Mouse (Mus musculus) E14TG2a.4 (cell line): ENCODE measurements around the gene Dlx5.
A peak's percentile ranks its signal among the peaks of the same experiment; 100 is the strongest.

Source experiments
- H3K27me3 ChIP-seq: 2 replicates; pipeline ENCODE4 v1.6.1; 2014; ENCODE audit warnings: low read length, control low read depth; ENCODE audit not compliant: insufficient read depth
- H3K36me3 ChIP-seq: 2 replicates; pipeline ENCODE4 v1.6.1; 2014; ENCODE audit warnings: low read length, control low read depth; ENCODE audit not compliant: insufficient read depth
- H3K4me1 ChIP-seq: replicated peaks from 2 replicates; pipeline ENCODE4 v1.6.1; 2014; ENCODE audit warnings: low read depth, low read length, control low read depth
- H3K4me3 ChIP-seq: replicated peaks from 2 replicates; pipeline ENCODE4 v1.5.1; 2014; ENCODE audit warnings: mild to moderate bottlenecking, low read length
- H3K9me3 ChIP-seq: 2 replicates; pipeline ENCODE4 v1.6.1; 2014; ENCODE audit warnings: low read length, control low read depth
- CTCF ChIP-seq: conservative IDR thresholded peaks from 2 replicates; pipeline ENCODE4 v1.5.1; 2014; ENCODE audit warnings: low read length
- NANOG ChIP-seq: IDR thresholded peaks from 2 replicates; pipeline ENCODE4 v1.6.1; 2014; ENCODE audit warnings: borderline replicate concordance, low read length, mixed read lengths
- POU5F1 ChIP-seq: IDR thresholded peaks from 2 replicates; pipeline ENCODE4 v1.6.1; 2014; ENCODE audit warnings: low read length, borderline replicate concordance

Gene Dlx5

GRCm38 (mm10) chr6:6872873-6873272, 9.0 kb downstream of the Dlx5 start:
- H3K9me3 ChIP-seq, result no peaks in the 10 kb centered on the region
- no peak for TF ChIP-seq CTCF
- TF ChIP-seq NANOG, result no peak
- no peak for TF ChIP-seq POU5F1
- no peaks in the 10 kb centered on the region for H3K36me3 ChIP-seq
- no peak overlapping the region for H3K4me3 ChIP-seq
- peaks cover 41% of the 10 kb centered on the region for H3K4me1 ChIP-seq
- peaks cover 94% of the 10 kb centered on the region for H3K27me3 ChIP-seq

- Histone ChIP-seq H3K36me3 (no peaks in the 10 kb centered on the region), H3K27me3 (peaks cover 91% of the 10 kb centered on the region), H3K9me3 (no peaks in the 10 kb centered on the region), H3K4me1 (peaks cover 41% of the 10 kb centered on the region), H3K4me3 (no peak overlapping the region)
- TF ChIP-seq POU5F1 (no peak), CTCF (no peak), NANOG (no peak)
Measured at GRCm38 (mm10) chr6:6871692-6872091, 10.2 kb downstream of the Dlx5 start.

DNA sequence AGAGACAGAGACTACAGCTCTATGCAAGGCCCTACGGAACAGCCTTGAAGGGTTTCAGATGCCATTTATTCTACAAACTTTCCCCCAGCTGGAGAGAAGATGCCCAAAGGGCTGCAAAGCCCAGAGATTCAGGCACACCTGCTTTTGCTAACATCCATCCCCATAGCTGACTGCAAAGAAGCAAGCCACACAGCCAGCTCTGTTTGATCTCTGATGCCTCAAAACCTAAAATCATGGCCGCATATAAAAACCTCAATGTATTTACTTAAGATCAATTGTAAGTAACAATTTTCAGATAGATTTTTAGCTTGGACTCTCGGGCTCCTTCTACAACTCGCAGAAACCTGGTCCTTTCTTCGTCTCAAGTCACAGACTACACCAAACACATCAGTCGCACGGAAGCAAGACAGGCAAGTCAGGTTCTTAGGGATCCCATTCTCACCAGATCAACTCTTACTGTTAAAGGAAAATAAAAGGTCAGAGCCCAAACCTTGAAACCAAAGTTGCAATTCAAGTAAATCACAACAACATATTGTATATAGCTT, 10.9 kb downstream of the Dlx5 start:
- Histone ChIP-seq H3K9me3 (no peaks in the 10 kb centered on the region), H3K36me3 (no peaks in the 10 kb centered on the region), H3K27me3 (peaks cover 91% of the 10 kb centered on the region), H3K4me3 (no peak overlapping the region), H3K4me1 (peaks cover 36% of the 10 kb centered on the region)
- TF ChIP-seq NANOG (no peak), CTCF (no peak), POU5F1 (no peak)

DNA sequence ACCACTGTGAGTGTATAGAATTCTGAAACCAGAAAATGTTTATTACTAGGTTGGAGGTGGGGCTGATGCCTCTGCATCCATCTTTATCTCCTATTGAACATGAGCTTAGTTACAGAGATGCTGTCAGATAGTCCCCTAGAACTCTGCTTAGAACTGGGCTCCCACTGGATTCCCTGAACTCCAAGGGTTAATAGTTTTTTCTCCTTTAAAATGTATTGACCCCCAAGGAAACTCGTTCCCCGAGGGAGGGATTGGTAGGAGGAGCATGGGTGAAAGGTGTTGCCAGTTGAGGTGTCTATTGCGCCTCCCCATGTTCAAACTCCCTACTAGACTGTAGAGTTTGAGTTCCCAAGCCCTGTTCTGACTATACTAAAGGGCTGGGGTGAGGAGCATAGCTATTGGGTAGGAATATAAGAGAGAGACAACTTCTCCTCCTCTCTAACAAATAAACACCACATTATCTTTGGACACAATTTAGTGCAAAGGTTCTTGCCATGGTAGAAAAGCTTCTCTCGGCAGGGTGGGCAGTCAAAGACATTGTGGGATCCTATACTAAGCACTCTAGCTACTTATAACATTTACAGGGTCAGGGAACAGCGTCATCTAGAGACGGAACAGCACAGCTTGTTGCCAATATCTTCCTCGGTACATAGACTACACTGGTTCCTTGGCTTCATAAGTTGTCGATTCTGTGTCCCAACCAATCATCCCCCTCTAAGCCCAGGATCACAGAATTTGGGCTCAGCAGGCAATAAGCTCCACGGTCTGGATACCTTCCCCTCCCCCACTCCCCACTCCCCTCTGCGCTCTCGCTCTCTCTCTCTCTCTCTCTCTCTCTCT, 11.7 kb downstream of the Dlx5 start:
- Histone ChIP-seq H3K9me3 (no peaks in the 10 kb centered on the region), H3K36me3 (no peaks in the 10 kb centered on the region), H3K4me3 (no peak overlapping the region), H3K27me3 (peaks cover 91% of the 10 kb centered on the region), H3K4me1 (peaks cover 29% of the 10 kb centered on the region)
- TF ChIP-seq CTCF (no peak), NANOG (no peak), POU5F1 (no peak)

DNA sequence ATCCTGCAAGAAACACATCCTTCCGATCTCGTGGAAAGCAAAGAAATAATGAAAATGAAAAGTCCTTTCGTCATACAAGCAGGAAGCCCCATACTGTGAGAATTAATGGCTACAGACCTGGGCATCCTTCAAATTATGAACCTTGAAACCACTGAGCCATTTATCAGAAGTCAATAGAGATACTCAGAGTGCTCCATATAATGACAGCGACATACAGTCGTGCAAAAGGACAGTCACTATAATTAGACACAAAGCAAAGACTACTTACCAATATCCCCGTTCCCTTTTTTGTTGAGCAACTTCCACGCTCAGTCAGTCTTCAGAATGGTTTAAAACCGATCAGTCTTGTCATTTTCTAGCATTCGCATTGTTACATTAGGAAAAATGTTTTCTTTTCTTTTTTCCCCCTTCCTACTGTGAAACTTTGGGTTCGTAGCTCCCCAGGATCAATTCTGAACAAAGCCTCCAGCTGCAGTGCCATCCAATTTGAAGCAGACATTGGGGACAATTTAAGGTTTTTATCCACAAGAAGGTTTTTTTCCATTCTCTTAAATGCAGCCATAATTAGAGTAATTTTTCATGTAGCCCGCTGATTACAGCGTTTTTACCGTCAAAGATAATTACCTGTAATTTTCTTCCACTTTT, 12.7 kb downstream of the Dlx5 start:
- no peaks in the 10 kb centered on the region for H3K36me3 ChIP-seq
- no peak for TF ChIP-seq CTCF
- TF ChIP-seq POU5F1, result no peak
- no peak for TF ChIP-seq NANOG
- peaks cover 31% of the 10 kb centered on the region for H3K4me1 ChIP-seq

DNA sequence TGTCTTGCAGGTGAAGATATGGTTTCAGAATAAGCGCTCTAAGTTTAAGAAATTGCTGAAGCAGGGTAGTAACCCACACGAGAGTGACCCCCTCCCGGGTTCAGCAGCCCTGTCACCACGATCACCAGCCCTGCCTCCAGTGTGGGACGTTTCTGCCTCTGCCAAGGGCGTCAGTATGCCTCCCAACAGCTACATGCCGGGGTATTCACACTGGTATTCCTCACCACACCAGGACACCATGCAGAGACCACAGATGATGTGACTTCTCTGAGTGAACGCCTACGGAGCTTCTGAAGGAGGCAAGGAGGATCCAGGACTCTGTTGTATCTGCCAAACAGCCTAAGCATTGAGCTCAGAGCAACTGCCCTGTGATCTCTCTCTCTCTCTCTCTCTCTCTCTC, 14.9 kb downstream of the Dlx5 start:
- TF ChIP-seq NANOG, result no peak
- no peak for TF ChIP-seq CTCF
- no peak for TF ChIP-seq POU5F1
- no peaks in the 10 kb centered on the region for H3K36me3 ChIP-seq
- H3K4me1 ChIP-seq, result peaks cover 27% of the 10 kb centered on the region

More for the DNA sequence above, 12.7 kb downstream of the Dlx5 start:
- H3K9me3 ChIP-seq, result no peaks in the 10 kb centered on the region
- no peak overlapping the region for H3K4me3 ChIP-seq
- H3K27me3 ChIP-seq, result peaks cover 91% of the 10 kb centered on the region

GRCm38 (mm10) chr6:6864441-6865440, 17.1 kb downstream of the Dlx5 start:
- H3K4me3 ChIP-seq, result no peak overlapping the region; the same call in 1 of the 2 replicates
- no peaks in the 10 kb centered on the region for H3K9me3 ChIP-seq
- H3K4me1 ChIP-seq, result peaks cover 41% of the 10 kb centered on the region
- H3K36me3 ChIP-seq, result no peaks in the 10 kb centered on the region
- peaks cover 89% of the 10 kb centered on the region for H3K27me3 ChIP-seq
- TF ChIP-seq CTCF (no peak), POU5F1 (no peak), NANOG (no peak)

More for the DNA sequence above, 14.9 kb downstream of the Dlx5 start:
- peaks cover 89% of the 10 kb centered on the region for H3K27me3 ChIP-seq
- H3K4me3 ChIP-seq, result no peak overlapping the region
- H3K9me3 ChIP-seq, result no peaks in the 10 kb centered on the region

GRCm38 (mm10) chr6:6863955-6864354, 17.9 kb downstream of the Dlx5 start:
- Histone ChIP-seq H3K9me3 (no peaks in the 10 kb centered on the region), H3K27me3 (peaks cover 90% of the 10 kb centered on the region), H3K4me1 (peaks cover 49% of the 10 kb centered on the region), H3K36me3 (no peaks in the 10 kb centered on the region), H3K4me3 (peak overlapping the region; percentile 61)
- no peak for TF ChIP-seq POU5F1
- TF ChIP-seq NANOG, result no peak
- TF ChIP-seq CTCF, result no peak
